Mouse (Mus musculus) intestine, embryonic 14.5 days (tissue): ENCODE data around the gene Apobec2. TPM values are rescaled to one million over a fixed set of nuclear protein-coding genes. Genes with fewer than 3 reads are reported as not detected.

Source experiments
- ATAC-seq: fragments of 200-750 bp; cut with Nextera tagmentation; replicated peaks from 2 replicates; pipeline ENCODE4 v1.8.0; 2017; ENCODE audit warnings: low read depth, moderate number of reproducible peaks, moderate TSS enrichment, moderate library complexity; ENCODE audit not compliant: low FRiP score, low TSS enrichment
- DNase-seq: peaks from one replicate; pipeline ENCODE4 v3.0.0-alpha.2; 2018; ENCODE audit warnings: low spot score
- H3K27ac ChIP-seq: fragments of 300-500 bp; sonication (generic); 2 replicates; pipeline ENCODE4 v1.5.1; 2014; ENCODE audit warnings: low read depth, mild to moderate bottlenecking, control low read depth
- H3K27me3 ChIP-seq: fragments of 300-500 bp; sonication (generic); replicated peaks from 2 replicates; pipeline ENCODE4 v1.6.1; 2014; ENCODE audit warnings: low read length, control low read depth; ENCODE audit not compliant: control insufficient read depth, insufficient read depth
- H3K36me3 ChIP-seq: fragments of 300-500 bp; sonication (generic); 2 replicates; pipeline ENCODE4 v1.6.1; 2014; ENCODE audit warnings: low read length, control low read depth; ENCODE audit not compliant: control insufficient read depth, insufficient read depth
- H3K4me1 ChIP-seq: fragments of 300-500 bp; sonication (generic); replicated peaks from 2 replicates; pipeline ENCODE4 v1.6.1; 2014; ENCODE audit warnings: low read length, control low read depth, mixed read lengths; ENCODE audit not compliant: control insufficient read depth, insufficient read depth
- H3K4me2 ChIP-seq: fragments of 300-500 bp; sonication (generic); 2 replicates; pipeline ENCODE4 v1.6.1; 2014; ENCODE audit warnings: low read length
- H3K4me3 ChIP-seq: fragments of 300-500 bp; sonication (generic); 2 replicates; pipeline ENCODE4 v1.5.1; 2014; ENCODE audit warnings: low read depth, low read length, control low read depth, mixed read lengths
- H3K9ac ChIP-seq: fragments of 300-500 bp; sonication (generic); 2 replicates; pipeline ENCODE4 v1.6.1; 2014; ENCODE audit warnings: mild to moderate bottlenecking, low read length
- H3K9me3 ChIP-seq: fragments of 300-500 bp; sonication (generic); 2 replicates; pipeline ENCODE4 v1.6.1; 2016; ENCODE audit warnings: low read length, control low read depth; ENCODE audit not compliant: control insufficient read depth
- WGBS: fragments of 180-500 bp; shearing (Covaris S2); extraction: QIAGEN DNeasy Blood & Tissue Kit; methylation state at CpG from one replicate; pipeline ENCODE4 v1.1.7; 2014; 5-methylcytosine and 5-hydroxymethylcytosine counted together
- polyA plus RNA-seq: library from polyadenylated mRNA; unstranded; fragments of >200 nt; fragmentation: Nextera tagmentation; extraction: Ambion mirVana; gene quantifications from 2 replicates; pipeline ENCODE4 v1.2.1, GENCODE M21; 2014

Apobec2 gene
- polyA plus RNA-seq, 1 experiment from 2014 or later: 2.4 TPM

DNA sequence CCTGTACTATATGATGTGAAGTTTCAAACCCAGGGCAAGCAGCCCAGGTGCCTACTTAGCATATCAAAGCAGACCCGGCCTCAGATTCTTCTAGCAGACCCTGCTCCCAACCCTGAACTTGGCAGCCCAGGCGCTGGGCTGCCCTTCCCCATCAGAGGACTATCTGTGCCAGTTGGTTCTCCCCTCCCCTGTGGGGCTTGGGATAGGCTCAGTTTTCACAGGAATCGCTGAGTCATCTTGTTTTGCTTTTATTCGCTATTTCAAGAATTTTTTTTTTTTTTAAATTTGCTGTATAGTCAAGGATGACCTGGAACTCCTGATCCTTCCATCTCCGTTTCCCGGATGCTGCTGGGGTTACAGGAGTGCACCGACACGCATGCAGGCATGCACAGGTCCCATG is 14.9 kb upstream of the Apobec2 start:
- ATAC-seq: no peak
- no peak for DNase-seq
- Histone ChIP-seq H3K4me1 (0 out of 2 replicates have a peak, but pooled peaks cover 2% of the 10 kb centered on the region), H3K9me3 (no peaks in the 10 kb centered on the region), H3K27me3 (no peaks in the 10 kb centered on the region), H3K9ac (no peak overlapping the region), H3K27ac (no peak overlapping the region), H3K4me3 (no peak overlapping the region), H3K4me2 (no peak overlapping the region), H3K36me3 (no peaks in the 10 kb centered on the region)
- 76% methylated on average over 8 of the region's 8 CpGs for WGBS

DNA sequence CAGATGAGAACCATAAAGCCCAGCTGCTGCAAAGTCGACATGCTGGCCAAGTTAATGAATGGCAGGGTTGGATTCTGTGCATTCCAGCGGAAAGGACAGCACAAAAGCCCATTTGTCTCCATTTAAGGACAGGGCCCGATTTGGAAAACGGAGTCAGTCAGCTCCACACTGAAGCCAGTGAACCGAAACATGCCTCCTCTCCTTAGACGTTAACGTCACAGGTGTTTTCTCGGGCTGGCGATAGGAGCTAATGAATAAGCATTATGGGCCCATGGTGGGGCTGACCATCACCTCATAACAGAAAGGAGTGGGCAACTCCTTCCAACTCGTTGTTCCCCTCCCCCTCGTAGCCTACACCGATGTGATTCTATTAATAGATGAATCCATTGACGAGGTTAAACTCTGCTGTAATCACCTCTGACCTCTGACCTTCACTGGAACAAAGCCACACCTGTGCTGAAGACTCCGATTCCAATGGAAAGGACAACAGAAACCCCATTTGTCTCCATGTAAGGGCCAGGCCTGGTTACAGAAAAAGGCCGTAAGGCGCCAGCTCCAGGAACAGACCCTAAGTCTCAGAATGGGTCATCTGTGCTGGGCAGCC is 10.9 kb upstream of the Apobec2 start:
- no peak for ATAC-seq

DNA sequence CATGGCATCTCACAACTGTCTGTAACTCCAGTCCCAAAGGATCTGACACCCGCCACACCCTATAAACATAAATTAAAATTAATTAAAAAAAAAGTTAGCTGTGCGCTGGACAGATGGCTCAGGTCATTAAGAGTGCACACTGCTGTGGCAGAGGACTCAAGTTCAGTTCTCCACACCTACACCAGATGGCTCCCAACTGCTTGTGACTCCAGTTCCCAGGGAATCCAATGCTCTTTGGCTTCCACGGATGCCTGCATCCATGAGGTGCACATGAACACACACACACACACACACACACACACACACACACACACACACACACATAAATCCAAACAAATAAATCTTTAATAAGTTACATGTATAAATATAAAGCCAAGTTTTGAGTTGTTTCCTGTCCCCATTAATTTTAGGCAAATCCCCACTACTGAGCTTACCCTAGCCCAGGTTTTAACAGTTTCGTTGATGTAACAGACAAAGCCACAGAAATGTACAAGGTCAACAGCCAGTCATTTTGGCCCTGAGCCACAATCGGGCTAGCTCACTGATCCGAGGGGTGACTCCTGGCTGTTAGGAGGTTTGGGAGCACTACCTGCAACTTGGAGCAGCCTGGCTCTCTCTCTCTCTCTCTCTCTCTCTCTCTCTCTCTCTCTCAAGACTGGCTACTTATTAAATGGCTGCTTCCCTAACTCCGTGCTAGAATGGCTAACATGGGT is 10.2 kb upstream of the Apobec2 start:
- 75% methylated on average over 7 of the region's 7 CpGs for WGBS
- ATAC-seq: no peak
- no peaks in the 10 kb centered on the region for H3K9me3 ChIP-seq
- no peak overlapping the region for H3K4me3 ChIP-seq
- H3K27ac ChIP-seq: no peak overlapping the region
- DNase-seq: no peak
- peaks cover under 1% of the 10 kb centered on the region for H3K4me1 ChIP-seq
- H3K36me3 ChIP-seq: no peaks in the 10 kb centered on the region
- no peak overlapping the region for H3K4me2 ChIP-seq
- H3K9ac ChIP-seq: no peak overlapping the region
- no peaks in the 10 kb centered on the region for H3K27me3 ChIP-seq

More for the DNA sequence above, 10.9 kb upstream of the Apobec2 start:
- no peaks in the 10 kb centered on the region for H3K4me1 ChIP-seq
- no peak overlapping the region for H3K9ac ChIP-seq
- H3K9me3 ChIP-seq: no peaks in the 10 kb centered on the region
- H3K4me2 ChIP-seq: no peak overlapping the region
- no peaks in the 10 kb centered on the region for H3K27me3 ChIP-seq
- H3K4me3 ChIP-seq: no peak overlapping the region
- no peak overlapping the region for H3K27ac ChIP-seq
- H3K36me3 ChIP-seq: no peaks in the 10 kb centered on the region
- WGBS: 83% methylated on average over 16 of the region's 16 CpGs
- no peak for DNase-seq

DNA sequence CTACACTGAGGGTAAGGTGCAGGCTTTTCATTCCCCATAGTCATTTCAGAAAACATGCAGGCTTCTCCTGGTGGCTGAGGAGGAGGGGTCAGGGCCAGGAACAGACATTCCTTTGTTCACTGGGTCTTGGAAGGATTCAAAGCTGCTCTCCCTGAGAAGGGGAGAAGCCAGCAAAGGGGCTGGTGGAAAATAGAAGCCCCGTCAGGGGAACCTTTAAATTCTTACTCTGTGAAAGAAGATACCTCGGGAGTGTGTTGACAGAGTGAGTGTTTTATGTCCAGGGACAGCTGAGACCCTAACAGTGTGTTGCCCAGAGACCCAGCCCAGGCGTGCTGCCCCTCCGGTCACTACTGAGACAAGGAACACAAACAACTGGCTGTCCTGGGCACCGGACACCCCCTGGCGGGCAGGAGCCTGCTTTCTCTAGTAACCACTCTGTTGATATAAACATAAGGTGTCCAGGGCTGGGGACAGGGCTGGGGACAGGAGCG is 4.7 kb upstream of the Apobec2 start:
- DNase-seq: no peak
- H3K9me3 ChIP-seq: no peaks in the 10 kb centered on the region
- H3K4me1 ChIP-seq: peaks cover 24% of the 10 kb centered on the region
- no peaks in the 10 kb centered on the region for H3K36me3 ChIP-seq
- 0 out of 2 replicates have a peak overlapping the region, but pooled peaks have one; percentile 16 for H3K9ac ChIP-seq
- ATAC-seq: 0 out of 2 replicates have a peak, but pooled peaks have one; percentile 33
- H3K27ac ChIP-seq: peak overlapping the region; percentile 74
- H3K4me3 ChIP-seq: no peak overlapping the region
- H3K27me3 ChIP-seq: no peaks in the 10 kb centered on the region
- H3K4me2 ChIP-seq: no peak overlapping the region
- WGBS: 17% methylated on average over 7 of the region's 7 CpGs

DNA sequence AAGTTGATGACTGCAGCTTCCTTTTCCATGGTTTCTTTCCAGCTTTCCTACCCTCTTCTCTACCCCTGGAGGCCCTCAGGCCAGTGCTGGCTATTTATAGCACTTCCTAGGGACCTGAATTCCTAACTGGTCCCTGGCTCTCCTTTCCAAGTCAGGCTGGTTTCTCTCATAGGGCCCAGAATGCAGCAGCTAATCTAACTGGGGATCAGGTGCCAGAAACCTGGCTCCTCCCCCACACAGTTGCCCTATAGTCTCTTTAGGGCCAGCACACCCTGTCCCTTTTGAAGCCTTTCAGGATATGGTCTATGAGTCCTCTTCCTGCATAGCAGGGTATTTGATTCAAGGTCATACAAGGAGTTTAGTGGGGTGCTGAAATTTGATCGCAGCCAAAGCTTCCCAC is 3.8 kb upstream of the Apobec2 start:
- Histone ChIP-seq H3K36me3 (no peaks in the 10 kb centered on the region), H3K4me1 (peaks cover 32% of the 10 kb centered on the region), H3K4me3 (no peak overlapping the region), H3K9me3 (no peaks in the 10 kb centered on the region), H3K27me3 (no peaks in the 10 kb centered on the region), H3K4me2 (no peak overlapping the region), H3K27ac (peak overlapping the region; percentile 30; the same call in 1 of the 2 replicates), H3K9ac (no peak overlapping the region)
- WGBS: 69% methylated on average over 1 of the region's 1 CpGs
- DNase-seq: no peak
- no peak for ATAC-seq

DNA sequence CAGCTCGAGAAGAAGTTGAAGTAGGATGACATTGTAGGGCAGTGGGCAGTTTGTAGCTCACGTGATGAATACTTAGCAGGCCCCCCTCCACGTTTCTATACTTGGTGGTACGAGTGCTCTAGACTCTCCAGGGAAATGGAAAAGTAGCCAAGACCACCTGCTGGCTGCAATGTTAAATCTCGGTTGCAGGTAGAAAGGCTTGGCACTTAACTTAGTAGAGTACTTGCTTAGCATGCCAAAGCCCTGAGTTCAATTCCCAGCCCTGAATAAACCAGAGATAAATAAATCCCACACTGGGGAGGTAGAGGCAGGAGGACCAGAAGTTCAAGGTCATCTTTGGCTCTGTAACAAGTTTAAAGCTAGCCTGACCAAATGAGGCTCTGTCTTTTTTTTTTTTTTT is 1.7 kb upstream of the Apobec2 start:
- DNase-seq (no peak), ATAC-seq (no peak)
- no peaks in the 10 kb centered on the region for H3K9me3 ChIP-seq
- peaks cover 47% of the 10 kb centered on the region for H3K4me1 ChIP-seq
- H3K4me2 ChIP-seq: no peak overlapping the region
- 80% methylated on average over 5 of the region's 5 CpGs for WGBS
- H3K27ac ChIP-seq: no peak overlapping the region
- H3K9ac ChIP-seq: no peak overlapping the region
- no peaks in the 10 kb centered on the region for H3K27me3 ChIP-seq
- no peaks in the 10 kb centered on the region for H3K36me3 ChIP-seq
- H3K4me3 ChIP-seq: no peak overlapping the region

DNA sequence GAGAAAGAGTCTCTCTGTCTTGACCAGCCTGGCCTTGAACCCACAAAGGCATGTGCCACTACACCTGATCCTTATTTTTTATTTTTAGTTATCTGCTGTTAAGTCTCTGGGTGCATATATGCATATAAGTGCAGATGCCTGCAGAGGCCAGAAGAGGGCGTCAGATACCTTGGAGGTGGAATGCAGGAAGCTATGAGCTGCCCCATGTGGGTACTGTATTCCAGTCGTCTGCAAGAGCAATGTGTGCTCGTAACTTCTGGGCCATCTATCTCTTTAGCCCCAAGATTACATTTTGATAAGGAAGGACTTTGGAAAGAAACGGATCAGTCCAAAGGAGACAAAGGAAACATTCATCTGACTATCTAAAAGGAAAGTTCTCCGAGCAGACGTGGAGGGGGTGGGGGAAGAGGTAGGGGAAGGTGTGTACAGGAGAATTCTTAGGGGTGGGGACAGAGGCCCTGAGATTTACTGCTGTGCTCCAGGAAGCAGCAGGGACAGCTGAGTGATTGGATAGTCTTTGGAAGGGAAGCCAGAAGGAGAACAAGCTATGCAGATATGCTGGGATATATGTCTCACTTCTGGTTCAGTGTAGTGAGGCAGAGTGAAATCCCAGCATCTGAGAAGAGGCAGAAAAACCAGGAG is 1.1 kb upstream of the Apobec2 start:
- Histone ChIP-seq H3K4me1 (peaks cover 47% of the 10 kb centered on the region), H3K4me2 (no peak overlapping the region), H3K9ac (no peak overlapping the region), H3K27me3 (no peaks in the 10 kb centered on the region), H3K36me3 (no peaks in the 10 kb centered on the region), H3K9me3 (no peaks in the 10 kb centered on the region), H3K4me3 (no peak overlapping the region), H3K27ac (peak overlapping the region; percentile 59)
- no peak for DNase-seq
- 45% methylated on average over 6 of the region's 6 CpGs for WGBS
- ATAC-seq: peak; percentile 72

DNA sequence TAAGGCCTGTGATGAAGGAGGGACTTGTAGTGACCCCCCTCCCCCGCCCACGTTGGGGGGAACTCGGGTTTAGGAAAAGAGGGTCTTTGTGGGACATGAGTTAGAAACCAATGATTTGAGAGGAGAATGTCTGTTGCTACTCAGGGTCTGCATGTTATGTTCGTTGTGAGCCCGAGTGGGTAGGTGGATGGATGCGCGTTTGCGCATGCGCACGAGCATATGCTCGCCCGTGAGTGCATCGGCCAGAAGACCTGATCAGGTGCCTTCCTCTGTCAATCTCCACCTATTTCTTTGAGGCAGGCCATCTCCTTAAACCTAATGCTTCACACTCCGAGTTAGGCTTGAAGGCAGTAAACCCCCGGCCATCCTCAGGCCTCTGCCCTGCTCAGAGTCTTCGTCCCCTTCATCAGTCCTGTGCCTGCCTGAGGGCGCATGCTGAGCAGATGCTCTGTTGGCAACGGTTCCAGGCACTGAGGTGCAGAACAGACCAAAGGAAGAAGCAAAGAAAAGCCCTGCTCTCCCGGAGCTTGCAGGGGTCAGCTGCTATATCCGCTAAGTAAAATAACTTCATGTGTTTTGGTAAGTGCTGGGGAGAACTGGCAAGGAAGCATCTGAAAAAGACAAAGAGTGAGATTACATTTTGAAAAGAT is 401 bp upstream of the Apobec2 start:
- DNase-seq (no peak), ATAC-seq (no peak)
- Histone ChIP-seq H3K4me3 (no peak overlapping the region), H3K36me3 (no peaks in the 10 kb centered on the region), H3K4me2 (no peak overlapping the region), H3K27me3 (no peaks in the 10 kb centered on the region), H3K27ac (peak overlapping the region; percentile 59), H3K9me3 (no peaks in the 10 kb centered on the region), H3K9ac (no peak overlapping the region), H3K4me1 (peaks cover 50% of the 10 kb centered on the region)
- WGBS: 79% methylated on average over 20 of the region's 20 CpGs
